Mouse (Mus musculus): ENCODE measurements around the gene Krtap3-2.
"Not testable (repeated sequence)": the region's sequence is repeated elsewhere in the genome, so short reads cannot be mapped to it uniquely, and the experiment has no call there.

Gene Krtap3-2

DNA sequence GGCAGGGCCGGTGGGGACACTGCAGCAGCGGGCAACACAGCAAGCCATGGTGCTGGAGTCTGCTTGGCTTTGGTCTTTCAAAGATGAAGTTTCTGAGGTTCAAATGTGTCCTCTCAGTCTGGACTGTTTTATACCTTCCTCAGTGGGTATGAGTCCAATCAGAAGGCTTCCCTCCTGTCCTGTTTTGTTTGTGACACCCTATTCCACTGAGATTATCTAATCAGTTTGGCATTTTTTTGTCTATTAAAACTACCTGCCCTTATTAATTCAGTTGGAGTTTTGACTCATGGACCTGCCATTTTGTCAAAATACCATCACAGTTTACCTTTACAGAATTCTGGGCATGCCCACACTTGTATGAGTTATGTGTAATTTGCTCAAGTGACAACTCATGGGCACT, at the start of gene Krtap3-2:
Krtap3-2 (minus strand) TSS at position 101 of the 400 bp plus-strand sequence.
- DNase-seq (ENCODE audit: low read depth in 2 of 2, low spot score in 2 of 2): no peak

DNA sequence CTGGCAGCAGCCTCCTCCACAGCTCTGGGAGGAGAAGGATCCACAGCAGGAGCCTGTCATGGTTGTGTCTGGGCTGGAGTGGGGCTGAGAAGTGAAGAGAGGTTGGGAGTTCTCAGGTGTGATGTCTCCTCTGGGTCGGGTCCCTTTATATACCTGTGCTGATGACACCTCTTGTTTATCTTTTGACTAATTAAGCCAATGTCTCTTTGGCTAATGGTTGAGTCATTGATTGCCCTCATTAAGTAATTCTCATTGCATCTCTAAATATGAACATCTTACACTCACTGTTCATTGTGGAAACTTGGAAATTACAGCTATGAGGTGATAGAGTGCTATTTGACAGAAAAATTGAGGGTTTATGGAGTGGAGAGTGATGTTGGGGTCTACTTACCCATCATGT, 46.6 kb upstream of the Krtap3-2 start, which contains the start of gene Gm11938:
Gm11938 (minus strand) TSS at position 101 of the 400 bp plus-strand sequence.
- not testable (repeated sequence) for DNase-seq (ENCODE audit: low read depth in 2 of 2, low spot score in 2 of 2)

DNA sequence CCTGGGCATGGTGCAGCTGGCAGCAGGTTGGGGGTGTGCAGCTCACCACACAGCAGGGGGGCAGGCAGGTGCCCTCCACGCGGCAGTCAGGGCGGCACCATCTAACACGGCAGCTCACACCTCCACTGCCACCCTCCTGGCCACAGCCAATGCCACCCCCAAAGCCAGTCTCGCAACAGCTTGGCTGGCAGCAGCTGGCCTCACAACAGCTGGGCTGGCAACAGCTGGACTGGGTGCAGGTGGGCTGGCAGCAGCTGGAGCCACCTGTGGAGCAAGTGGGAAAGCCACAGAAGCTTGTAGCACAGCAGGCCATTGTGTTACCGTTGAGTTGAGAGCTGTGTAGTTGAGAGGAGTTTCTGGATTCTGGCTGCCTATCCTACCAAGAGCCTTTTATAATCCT, 41.1 kb upstream of the Krtap3-2 start, which contains the start of gene Krtap9-3:
Krtap9-3 (minus strand) TSS at position 364 of the 400 bp plus-strand sequence.
- DNase-seq (ENCODE audit: low read depth in 2 of 2, low spot score in 2 of 2): not testable (repeated sequence)

DNA sequence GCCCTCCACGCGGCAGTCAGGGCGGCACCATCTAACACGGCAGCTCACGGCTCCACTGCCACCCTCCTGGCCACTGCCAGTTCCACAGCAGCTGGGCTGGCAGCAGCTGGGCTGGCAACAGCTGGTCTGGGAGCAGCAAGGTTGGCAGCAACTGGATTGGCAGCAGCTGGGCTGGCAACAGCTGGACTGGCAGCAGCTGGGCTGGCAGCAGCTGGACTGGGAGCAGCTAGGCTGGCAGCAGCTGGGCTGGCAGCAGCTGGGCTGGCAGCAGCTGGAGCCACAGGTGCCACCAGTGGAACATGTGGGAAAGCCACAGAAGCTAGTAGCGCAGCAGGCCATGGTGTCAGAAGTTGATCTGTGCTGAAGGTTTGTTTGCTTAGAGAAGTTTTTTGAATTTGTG, 34.3 kb upstream of the Krtap3-2 start, which contains the start of gene Krtap1-3:
Krtap1-3 (minus strand) TSS at position 359 of the 400 bp plus-strand sequence.
- no peak for DNase-seq (ENCODE audit: low read depth in 2 of 2, low spot score in 2 of 2)

DNA sequence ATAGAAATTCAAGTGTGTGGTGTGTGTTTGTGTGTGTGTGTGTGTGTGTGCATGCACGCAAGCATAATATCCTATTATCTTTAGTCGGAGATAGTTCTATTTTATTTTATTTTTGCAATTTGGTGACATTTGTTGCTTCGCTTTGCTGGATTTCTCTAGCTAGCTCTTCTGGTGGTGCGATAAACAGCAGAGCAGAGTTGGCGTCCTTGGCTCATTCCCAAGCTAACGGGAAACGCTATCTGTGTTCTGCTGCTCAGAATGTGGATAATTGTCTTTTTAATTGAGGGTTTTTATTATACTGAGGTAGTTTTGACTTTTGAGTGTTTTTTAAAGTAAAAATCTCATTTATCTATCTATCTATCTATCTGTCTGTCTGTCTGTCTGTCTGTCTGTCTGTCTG, 28.4 kb upstream of the Krtap3-2 start:
- no peak for DNase-seq (ENCODE audit: low read depth in 2 of 2, low spot score in 2 of 2)

DNA sequence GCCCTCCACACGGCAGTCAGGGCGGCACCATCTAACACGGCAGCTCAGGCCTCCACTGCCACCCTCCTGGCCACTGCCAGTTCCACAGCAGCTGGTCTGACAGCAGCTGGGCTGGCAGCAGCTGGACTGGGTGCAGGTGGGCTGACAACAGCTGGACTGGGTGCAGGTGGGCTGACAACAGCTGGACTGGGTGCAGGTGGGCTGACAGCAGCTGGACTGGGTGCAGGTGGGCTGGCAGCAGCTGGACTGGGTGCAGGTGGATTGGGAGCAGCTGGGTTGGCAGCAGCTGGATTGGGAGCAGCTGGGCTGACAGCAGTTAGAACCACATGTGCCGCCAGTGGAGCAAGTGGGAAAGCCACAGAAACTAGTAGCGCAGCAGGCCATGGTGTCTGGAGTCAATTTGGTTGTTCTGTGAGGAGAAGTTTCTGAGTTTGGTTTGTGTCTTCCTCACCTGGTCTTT, 26.6 kb upstream of the Krtap3-2 start, which contains the start of gene Krtap1-4:
Krtap1-4 (minus strand) TSS at position 410 of the 460 bp plus-strand sequence.
- no peak for DNase-seq (ENCODE audit: low read depth in 2 of 2, low spot score in 2 of 2)

DNA sequence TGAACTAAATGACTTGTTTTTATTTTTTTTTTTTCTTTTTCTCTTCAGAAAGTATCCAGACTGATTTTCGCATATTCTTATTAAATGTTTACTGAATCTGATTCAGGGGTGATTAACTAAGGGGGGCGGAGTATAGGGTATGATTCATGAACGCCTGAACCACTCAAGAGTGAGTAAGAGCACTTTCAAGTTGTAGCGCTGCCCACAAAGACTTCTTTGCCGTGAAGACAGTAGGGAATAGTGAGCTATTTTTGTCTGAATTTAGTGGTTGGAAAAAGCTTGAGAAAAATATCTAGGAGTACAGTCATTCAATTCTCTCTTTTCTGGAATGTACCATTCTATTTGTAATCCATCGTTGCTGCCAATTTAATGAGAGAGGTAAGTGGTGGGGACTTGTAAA, 24.9 kb upstream of the Krtap3-2 start:
- no peak for DNase-seq (ENCODE audit: low read depth in 2 of 2, low spot score in 2 of 2)

DNA sequence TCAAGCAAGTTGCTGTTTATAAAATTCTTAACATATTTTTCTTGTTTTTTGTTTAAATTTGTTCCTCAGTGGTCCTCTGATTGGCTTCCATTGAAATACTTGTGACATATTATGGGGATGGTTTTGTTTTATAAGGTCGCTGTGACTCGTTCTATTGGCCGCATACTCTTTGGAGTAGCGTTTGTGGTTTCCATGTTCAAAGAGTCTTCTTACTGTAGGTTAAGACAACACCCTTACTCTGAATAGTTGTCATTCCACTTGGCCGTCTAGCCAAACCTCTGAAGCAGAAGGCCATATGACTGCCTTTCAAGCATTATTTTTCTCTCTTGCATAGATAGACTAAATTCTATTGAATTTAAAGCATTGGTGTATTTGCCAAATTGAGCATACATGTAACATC, 24.4 kb upstream of the Krtap3-2 start:
- DNase-seq (ENCODE audit: low read depth in 2 of 2, low spot score in 2 of 2): no peak

DNA sequence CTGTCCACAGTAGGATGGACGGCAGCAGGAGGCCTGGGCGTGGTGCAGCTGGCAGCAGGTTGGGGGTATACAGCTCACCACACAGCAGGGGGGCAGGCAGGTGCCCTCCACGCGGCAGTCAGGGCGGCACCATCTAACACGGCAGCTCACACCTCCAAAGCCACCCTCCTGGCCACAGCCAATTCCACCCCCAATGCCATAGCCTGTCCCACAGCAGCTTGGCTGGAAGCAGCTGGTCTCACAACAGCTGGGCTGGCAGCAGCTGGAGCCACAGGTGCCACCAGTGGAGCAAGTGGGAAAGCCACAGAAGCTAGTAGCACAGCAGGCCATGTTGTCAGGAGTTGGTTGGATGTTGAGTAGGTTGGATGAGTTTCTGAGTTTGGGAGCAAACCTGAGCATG, 24.0 kb upstream of the Krtap3-2 start, which contains the start of gene Krtap1-5:
Krtap1-5 (minus strand) TSS at position 381 of the 400 bp plus-strand sequence.
- DNase-seq (ENCODE audit: low read depth in 2 of 2, low spot score in 2 of 2): no peak

DNA sequence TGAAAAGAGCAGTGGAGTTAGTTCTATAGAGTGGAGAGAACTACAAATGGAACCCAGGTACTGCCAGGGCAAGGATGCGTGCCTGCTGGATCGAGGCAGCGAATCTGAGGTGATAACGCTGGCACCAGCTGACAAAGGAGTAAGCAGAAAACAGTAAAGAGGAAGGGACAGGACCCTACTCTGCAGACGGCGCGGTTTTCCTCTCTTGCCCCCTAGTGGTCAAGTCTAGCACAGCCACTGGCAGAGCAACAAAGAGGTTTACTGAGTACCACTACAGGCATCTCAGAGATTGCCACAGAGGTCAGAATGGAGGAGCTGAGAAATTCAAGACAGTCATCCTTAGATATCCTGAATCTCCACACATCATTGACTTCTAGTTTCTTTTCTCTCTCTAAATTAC, 17.5 kb upstream of the Krtap3-2 start:
- DNase-seq (ENCODE audit: low read depth in 2 of 2, low spot score in 2 of 2): peak; percentile 11 to 34

DNA sequence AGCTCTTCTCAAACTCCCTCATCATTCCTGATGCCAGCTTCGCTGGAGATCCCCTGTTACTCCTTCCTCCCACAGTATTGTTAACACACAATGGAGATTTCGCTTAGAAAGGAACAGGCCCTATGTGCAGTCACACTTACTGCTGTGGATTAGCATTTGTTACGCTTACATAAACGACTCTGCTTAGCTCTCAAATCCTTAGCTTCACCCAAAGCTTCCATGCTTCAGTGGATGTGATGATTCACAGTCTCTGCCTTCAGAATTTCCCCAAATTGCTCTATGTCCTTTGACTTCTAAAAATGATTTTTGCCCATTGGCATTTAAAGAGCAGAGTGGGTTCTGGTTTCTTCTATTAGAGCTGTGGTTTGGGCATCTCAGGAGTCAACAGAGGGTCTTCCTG, 16.5 kb upstream of the Krtap3-2 start:
- DNase-seq (ENCODE audit: low read depth in 2 of 2, low spot score in 2 of 2): no peak

DNA sequence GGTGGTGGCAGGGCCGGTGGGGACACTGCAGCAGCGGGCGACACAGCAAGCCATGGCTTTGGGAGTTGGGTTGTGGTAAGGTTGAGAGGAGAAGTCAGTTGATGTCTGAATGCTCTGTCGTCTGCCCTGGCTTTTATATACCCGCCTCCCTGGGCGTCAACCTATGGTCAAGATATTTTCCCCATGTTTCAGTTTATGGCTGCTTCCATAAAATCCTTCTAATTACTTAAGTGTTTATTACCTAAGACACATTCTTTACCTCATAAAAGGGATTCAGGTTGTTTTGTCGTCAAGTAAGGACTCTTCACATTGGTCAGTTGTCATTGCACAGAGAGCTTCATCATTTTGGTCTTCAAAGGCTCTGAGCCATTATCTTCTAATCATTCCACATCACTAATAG, 9.9 kb upstream of the Krtap3-2 start, which contains the start of gene Krtap3-1:
Krtap3-1 (minus strand) TSS at position 101 of the 400 bp plus-strand sequence.
- DNase-seq (ENCODE audit: low read depth in 2 of 2, low spot score in 2 of 2): no peak

DNA sequence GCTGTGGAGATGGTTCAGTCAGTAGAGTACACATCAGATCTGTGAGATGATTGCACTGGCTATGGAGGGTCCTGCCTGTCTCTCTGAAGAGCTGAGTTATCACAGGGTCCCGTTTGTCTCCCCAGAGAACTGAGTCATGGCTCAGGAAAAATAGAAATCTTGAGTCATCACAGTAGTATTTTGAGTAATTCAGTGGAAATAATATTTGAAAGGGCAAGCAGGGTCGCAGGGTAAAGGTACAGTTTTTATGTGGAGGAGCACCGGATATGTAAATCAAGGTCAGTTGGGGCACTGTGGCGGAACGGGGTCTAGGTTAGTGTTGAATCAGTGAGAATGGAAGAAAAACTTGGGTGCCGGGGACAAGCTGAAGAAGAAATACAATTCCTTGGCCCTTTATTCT, 5.9 kb upstream of the Krtap3-2 start:
- no peak for DNase-seq (ENCODE audit: low read depth in 2 of 2, low spot score in 2 of 2)

DNA sequence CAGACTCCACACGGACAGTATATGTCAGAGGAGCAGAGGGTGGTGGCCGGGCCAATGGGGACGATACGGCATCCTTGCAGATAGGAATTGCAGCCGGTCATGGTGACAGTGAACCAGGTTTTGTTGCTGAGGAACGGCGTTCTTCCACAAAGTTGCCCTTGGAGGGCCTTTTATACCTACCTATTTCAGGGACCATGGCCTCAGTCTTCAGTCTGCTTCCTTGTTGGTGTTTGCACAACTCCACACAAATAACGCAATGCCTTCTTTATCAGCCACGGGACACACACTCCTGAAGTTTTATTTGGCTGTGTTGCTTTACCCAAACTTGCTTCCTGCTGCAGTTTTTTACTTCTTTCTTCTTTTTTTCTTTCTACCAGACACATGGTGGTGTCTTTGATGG, 2.7 kb upstream of the Krtap3-2 start, which contains the start of gene Gm11939:
Gm11939 (minus strand) TSS at position 101 of the 400 bp plus-strand sequence.
- DNase-seq (ENCODE audit: low read depth in 2 of 2, low spot score in 2 of 2): no peak

DNA sequence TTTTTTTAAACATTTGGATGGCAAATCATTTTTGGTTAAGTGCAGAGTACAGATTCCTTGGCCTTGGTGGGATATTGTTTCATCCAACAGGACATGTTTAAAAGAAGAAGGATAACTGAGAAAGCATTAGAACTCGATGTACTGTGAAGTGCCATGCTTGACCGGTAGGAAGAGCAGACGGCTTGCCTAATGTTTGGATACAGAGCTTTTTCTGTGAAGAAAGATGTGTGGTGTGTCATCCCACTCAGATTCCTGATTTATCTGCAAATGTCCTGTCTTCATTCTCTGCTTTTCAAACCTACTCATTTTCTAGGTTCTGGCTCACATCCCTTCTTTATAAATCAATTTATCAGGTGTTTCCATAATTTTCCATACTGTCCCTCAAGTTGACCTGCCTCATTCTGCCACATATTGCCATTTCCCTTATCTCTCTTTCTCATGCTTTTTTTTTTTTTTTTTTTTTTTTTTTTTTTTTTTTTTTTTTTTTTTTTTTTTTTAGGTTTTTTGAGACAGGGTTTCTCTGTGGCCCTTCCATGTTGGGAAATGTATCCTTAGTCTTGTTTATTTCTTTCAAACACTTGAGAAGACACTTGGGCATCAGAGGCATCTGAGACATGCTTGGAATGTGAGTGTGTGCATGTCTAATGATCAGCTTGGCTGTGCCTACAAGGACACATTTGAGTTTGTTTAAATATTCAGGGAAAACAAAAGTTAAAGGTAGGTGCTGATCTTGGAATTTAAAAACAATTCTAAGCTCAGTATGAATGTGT, 1.5 kb upstream of the Krtap3-2 start:
- DNase-seq (ENCODE audit: low read depth in 2 of 2, low spot score in 2 of 2): no peak

DNA sequence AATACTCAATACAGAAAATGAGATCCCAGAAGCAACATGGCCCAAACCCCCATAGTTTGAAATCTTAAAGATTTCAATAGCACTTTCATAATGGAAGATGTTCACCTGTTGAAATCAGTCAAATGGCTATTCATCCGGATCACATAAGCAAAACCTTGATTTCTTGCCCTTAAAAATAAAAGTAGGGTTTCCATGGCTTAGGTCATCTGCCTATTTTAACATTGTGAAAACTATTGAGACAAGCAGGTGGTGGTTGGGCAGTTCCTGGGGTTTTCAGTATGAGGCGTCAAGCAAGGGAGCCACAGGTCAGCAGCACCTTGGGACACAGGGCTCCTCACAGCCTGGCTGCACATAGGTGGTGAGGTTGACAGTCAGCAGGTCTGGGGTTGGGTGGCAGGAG, 458 bp downstream of the Krtap3-2 start:
- DNase-seq (ENCODE audit: low read depth in 2 of 2, low spot score in 2 of 2): no peak

DNA sequence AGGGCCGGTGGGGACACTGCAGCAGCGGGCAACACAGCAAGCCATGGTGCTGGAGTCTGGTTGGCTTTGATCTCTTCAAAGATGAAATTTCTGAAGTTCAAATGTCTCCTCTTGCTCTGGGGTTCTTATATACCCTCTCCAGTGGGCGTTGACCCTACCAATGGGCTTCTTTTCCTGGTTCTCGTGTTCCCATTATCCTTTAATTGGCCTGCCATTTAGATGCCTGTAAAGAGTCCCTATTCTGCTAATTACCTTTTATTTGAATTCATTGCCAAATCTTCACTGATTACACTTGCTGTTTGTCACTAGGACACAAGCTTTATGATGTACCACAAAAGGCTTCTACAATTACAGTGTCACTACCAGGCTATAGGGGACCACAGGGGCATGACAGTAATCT, 5.9 kb downstream of the Krtap3-2 start, which contains the start of gene Krtap3-3:
Krtap3-3 (minus strand) TSS at position 101 of the 400 bp plus-strand sequence.
- no peak for DNase-seq (ENCODE audit: low read depth in 2 of 2, low spot score in 2 of 2)

DNA sequence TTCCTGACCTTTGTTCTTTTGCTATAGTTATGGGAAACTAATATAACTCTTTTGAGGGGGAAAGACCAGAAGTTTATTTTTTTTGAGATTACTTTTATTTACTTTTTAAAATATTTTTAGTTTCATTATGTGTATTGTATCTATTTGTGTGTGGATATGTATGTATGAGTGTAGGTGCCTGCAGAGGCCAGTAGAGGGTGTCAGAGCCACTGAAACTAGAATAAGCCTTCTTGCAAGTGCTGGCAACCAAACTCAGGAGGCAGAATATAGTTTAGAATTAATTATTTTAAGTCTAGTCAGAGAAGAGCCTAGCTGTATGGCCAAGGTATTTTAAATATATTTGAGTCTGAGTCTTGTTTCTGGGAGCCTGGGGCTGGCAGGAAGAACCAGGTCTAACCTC, 8.8 kb downstream of the Krtap3-2 start:
- no peak for DNase-seq (ENCODE audit: low read depth in 2 of 2, low spot score in 2 of 2)

DNA sequence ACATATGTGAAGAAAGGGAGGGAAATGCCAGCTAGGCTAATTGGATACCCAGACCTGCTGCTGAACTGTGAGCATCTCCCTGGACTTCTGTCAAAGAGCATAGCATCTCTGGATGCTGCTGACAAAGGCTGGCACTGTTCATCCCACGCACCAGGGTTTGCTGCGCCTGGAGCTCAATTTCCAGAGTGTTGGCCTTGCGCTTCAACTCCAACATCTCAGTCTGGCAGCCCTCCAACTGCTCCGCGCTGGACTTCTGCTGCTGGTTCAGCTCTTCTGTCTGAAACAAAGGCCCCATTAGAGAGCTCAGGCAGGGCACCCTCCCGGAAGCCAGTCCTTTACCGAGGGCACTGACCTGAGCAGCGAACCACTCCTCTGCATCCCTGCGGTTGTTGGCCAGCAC, 16.9 kb downstream of the Krtap3-2 start:
- DNase-seq (ENCODE audit: low read depth in 2 of 2, low spot score in 2 of 2): no peak

DNA sequence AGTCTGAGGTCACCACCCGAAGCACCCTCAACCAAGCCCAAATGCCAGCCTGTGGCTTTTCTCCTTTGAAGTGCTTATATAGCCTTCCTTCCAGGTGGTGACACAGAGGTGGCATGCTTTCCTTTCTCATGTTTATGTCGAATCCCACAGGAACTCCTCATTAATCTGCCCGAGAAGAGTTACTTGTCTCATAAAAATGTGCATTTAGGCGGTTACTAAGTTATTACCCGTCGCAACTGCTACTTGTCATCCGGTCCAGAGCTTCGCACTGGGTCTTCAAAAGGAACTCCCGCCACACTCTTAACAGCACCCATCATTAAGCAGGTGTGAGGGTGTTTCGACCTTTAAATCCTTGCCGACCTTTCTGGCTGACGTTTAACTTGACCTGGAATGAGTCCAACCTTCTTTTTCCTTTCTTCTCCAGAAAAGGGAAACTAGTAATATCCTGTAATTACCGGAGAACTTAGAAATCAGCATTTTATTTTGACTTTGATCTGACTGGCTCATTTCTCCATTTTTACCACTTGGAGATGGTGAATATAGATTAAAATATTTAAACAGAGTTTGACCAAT, 35.3 kb downstream of the Krtap3-2 start, which contains the start of gene Krt39:
Krt39 (minus strand) TSS at position 51 of the 573 bp plus-strand sequence.
- no peak for DNase-seq (ENCODE audit: low read depth in 2 of 2, low spot score in 2 of 2)

DNA sequence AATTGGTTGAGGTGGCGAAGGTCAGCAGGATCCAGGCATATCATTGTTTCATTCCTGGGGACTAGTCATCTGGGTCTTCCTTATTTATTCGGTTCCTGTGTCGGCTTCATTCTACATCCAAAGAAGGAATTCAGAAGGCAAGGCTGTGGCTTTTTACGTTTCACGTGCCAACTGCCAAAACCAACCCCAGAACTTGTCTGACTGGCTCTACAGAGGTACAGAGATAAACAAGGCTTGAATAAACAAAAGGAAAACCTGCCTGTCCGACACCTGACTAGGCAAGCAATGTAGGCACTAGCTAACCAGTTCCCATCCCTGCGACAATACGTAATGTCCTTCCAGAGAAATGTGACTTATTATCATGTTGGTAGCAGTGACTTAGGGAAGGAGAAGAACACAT, 42.6 kb downstream of the Krtap3-2 start:
- no peak for DNase-seq (ENCODE audit: low read depth in 2 of 2, low spot score in 2 of 2)

Data from CD8-positive naive resting alpha-beta T cell, adult 2 months (primary cell).